Mouse (Mus musculus): ENCODE data around the gene Ccdc124.

The Ccdc124 gene

GRCm38 (mm10) chr8:70821992-70822391 is 51.7 kb downstream of the Ccdc124 start:
- DNase-seq (ENCODE audit: inconsistent ontology term), result no peak

- peak; percentile 56 for DNase-seq (ENCODE audit: inconsistent ontology term)
Observed at GRCm38 (mm10) chr8:70821399-70821962, 52.3 kb downstream of the Ccdc124 start.

- DNase-seq (ENCODE audit: inconsistent ontology term), result peak; percentile 80
Observed at GRCm38 (mm10) chr8:70820101-70820935, 53.4 kb downstream of the Ccdc124 start.
